Mouse (Mus musculus) layer of hippocampus, adult 18-20 months (tissue): ENCODE measurements around the gene Acvr1. TPM values are rescaled to one million over a fixed set of nuclear protein-coding genes. Genes with fewer than 3 reads are reported as not detected.

ENCODE experiments used
- DNase-seq, 2 experiments: peaks; one replicate each; pipeline ENCODE4 v3.0.0; 2022; ENCODE audit warnings: low spot score in 2 of 2
- total RNA-seq, 2 experiments: library from RNA; stranded (reverse); gene quantifications; 2 replicates each; pipeline ENCODE4 v1.2.3; 2021

Acvr1 gene
- total RNA-seq, 2 experiments from 2014 or later, result 43.3 to 45.7 TPM

GRCm38 (mm10) chr2:58480764-58481163 is 86.2 kb downstream of the Acvr1 start:
- DNase-seq, result no peak

- DNase-seq, result no peak
These were observed 87.4 kb downstream of the Acvr1 start for GRCm38 (mm10) chr2:58479536-58479935.

GRCm38 (mm10) chr2:58478144-58478543 is 88.8 kb downstream of the Acvr1 start:
- no peak for DNase-seq

GRCm38 (mm10) chr2:58476956-58477715 is 89.8 kb downstream of the Acvr1 start:
- peak; percentile 70 to 93 for DNase-seq

- no peak for DNase-seq
These were observed 91.4 kb downstream of the Acvr1 start for GRCm38 (mm10) chr2:58475578-58475977.

DNA sequence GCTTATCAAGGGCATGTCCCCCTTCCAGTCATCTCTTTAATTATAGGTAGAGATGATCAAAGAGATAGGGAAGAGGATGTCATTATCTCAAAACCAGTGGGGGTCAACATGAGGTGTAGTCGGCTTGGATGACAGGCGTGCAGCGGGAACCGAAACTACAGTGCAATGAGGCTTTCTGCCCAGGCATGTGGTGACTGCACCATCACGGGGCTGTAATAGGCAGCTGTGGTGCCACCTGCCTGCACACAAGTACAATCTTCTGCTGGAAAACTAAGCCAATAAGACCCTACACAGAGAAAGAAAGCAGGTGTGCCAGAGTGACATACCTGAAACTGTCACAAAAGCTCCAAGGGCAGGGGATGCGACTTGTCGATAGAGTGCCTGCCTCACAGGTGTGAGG is 96.7 kb downstream of the Acvr1 start:
- no peak for DNase-seq

DNA sequence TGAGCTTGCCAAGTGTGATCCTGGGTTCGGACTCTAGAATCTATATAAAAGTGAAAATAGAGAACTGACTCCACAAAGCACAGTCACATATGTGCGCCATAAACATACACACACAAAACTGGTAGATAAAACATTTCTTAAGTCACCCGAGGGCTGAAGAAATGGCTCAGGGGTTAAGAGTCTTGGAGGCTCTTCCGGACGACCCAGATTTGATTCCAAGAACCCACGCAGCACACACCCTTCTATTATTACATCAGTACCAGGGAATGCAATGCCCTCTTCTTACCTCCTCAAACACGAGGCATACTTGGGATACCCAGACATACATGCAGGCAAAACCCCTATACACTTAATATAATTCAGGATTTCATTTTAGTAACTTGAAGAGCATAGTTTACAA is 97.1 kb downstream of the Acvr1 start, which contains the start of gene Gm17409:
Gm17409 (plus strand) TSS at position 301 of the 400 bp plus-strand sequence.
- no peak for DNase-seq

- peak in 1 of 2 experiments; percentile 70 for DNase-seq
These were observed 108.1 kb downstream of the Acvr1 start for GRCm38 (mm10) chr2:58458820-58459371.

DNA sequence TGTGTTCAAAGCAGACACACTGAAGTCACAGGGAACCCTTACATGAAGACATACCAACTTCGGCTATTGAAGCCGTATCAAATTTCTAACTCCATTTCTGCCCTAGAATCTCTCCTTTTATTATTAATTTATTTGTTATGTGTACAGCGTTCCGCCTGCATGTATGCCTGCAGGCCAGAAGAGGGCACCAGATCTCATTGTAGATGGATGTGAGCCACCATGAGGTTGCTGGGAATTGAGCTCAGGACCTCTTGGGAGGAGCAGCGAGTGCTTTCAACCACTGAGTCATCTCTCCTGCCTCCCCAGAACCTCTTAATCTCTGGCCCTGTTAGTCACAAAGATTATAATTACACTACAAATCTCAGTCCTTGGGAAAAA is 109.5 kb downstream of the Acvr1 start:
- no peak for DNase-seq

DNA sequence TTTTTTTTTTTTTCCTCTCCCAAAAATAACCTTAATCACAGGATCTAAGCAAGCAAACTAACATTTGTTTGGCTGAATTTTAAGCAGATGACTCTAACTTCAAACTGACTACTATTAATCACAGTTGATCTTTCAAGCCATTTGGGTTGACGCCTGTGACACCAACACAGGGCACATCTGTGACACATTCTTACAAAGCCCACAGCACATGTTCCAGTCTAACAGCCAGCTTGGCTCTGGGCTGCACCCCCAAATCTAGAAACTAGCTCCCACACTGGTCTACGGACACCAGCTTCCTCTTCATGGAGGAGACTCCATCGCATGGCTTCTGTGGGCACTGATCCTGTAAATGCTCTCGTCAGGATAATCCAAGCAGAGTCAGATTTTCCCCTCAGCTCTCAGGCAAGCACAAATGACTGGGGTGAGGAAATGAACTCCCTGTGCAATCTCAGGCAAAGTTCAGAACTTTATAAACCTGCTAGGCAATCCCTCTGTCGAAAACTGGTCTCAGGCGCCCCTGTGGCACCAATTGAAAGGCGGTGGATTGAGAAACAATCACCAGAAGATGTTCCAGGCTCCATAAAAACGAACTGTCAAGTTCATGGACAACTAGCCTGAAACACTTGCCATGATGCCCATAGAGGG is 110.0 kb downstream of the Acvr1 start:
- DNase-seq, result peak in 1 of 2 experiments; percentile 65

- DNase-seq, result no peak
These were observed 112.7 kb downstream of the Acvr1 start for GRCm38 (mm10) chr2:58454095-58454865.

DNA sequence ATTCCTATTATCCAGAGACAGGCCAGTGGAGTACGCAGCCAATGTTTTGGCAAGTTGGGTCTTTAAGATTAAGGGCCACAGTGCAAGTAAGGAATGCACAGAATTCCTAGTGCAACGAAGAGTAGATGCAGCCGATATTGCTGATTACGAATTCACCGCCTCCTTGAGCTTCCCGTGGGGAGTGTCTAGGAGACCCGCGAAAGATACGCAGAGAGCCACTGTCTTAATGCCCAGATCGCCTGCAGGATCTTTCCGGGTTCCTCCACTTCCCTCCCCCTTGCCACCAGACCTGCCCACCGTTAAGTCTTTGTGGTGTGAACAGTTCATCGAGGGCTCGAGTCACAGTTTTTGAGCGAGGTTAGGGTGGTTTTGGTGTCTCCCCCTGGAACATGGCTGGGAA is 120.0 kb downstream of the Acvr1 start:
- no peak for DNase-seq

DNA sequence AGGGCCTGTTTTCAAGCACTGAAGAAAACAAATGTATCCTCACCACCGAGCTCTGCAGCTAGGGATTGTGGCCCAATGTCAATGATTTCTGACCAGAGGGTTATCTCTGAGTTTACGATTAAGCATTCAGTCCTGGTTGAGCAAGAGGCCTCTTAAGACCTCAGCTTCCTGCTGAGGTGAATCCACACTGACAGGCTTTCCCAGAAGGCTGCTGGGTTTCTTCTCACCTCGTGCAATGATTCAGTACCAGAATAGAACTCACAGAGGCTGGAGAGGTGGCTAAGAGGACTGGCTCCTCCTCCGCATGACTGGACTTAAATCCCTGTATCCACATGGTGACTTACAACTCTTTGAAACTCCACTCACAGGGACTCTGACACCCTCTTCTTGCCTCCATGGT is 123.8 kb downstream of the Acvr1 start:
- no peak for DNase-seq

DNA sequence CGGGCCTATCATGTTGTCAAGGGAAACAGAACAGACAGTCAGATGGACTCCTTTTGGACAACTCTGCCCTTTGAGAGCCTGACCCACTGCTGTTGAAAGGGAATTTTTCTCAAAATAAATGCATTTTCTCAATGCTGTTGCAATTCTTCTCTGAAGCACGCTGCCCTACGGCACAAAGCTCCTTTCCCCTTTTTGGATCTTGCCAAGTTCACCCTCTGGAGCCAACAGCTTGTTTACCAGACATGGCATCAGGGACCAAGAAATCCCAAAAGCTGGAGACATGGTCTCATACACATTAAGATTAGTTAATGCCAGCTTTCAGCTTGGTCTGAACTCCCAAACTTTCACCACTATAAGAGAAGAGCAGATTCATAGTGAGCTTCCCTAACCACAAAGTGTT is 130.0 kb downstream of the Acvr1 start:
- DNase-seq, result no peak

DNA sequence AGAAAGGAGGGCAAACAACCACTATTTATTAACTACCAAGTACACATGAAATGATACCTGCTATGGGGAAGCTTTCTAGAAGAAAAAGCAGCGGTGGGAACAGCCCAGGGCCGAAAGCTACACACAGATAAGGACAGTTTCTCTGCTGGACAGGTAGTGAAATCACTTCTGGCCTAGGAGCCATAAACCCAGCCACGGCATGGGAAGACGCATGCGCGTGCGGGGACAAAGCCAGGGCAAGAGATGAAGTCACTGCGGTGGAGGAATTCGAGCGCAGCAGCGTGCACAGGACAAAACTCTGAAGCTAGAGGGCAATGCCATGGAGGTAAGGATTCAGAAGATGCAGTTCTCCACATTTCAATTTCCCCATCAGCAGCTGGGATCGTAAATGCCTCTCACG is 131.4 kb downstream of the Acvr1 start:
- DNase-seq, result no peak

DNA sequence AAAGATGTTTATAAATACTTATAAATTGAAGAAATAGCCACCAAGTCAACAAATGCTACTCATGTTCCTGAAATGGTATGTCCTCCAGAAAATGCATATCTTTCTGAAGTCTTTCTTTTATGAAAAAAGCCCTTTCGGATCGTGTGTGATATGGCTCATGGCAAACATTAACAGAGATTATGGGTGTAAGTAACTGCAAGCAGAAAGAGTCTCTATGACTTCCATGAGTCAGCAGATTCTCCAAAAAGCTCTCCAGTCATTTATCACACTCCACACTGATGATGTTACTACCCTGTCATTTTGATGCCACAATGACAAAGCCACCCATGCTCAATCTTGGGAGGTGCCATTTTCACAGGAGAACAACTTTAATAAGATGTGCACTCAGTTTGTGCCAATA is 132.5 kb downstream of the Acvr1 start:
- no peak for DNase-seq

DNA sequence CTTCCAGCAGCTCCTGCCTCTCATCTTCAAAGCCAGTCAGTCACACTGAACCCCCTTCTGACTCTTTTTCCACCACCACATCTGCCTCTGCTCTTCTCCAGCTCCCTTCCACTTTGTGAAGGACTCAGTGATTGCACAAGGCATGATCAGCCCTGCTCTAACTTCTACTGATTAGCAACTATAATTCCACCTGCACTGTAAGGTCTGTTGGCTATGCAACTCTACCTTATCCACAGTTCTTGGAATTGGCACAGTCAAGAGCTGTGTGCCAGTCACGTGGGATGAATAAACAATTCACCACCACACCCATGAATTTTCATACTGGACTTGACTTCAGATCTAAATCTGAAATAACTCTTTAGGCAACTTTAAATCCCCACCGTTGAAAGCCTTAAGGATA is 133.6 kb downstream of the Acvr1 start:
- DNase-seq, result no peak

DNA sequence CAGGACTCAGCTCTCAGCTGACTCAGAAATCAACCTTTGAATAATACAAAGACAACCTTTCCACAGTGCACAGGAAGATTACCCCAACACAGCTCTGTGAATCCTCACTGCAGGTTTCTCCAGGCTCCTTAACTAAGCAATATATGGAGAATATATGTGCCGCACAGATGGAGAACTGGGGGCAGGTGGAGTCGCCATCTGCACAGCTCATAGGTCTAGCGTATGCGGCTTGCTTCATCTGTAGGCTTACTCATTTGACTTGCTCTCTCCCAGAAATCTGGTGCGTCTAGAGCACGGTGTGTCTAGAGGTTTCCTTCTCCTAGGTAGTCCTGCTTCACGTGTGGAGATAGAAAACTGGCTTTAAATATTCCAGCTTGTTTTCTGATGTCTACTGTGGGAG is 134.7 kb downstream of the Acvr1 start:
- DNase-seq, result peak in 1 of 2 experiments; percentile 72

GRCm38 (mm10) chr2:58425436-58426004 is 141.4 kb downstream of the Acvr1 start:
- DNase-seq, result no peak

DNA sequence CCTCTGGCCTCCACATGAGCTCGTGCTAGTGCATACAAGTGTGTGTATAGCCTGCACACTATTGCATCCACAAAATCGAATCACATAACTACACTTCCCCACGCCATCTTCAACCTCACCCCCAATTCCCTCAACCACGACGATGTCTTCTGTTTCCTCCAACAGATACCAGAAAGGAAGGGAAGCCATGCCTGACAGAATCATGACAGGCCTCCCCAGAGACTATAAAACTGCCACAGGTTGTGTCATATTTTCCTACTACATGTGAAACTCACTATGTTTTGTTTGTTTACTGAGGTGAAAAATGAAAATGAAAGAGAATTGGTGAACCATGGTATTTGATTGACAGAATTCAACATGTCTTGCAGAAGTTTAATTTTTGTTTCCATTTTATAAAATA is 143.6 kb downstream of the Acvr1 start:
- no peak for DNase-seq

GRCm38 (mm10) chr2:58419571-58419970 is 147.4 kb downstream of the Acvr1 start:
- DNase-seq, result no peak
